Mouse (Mus musculus): ENCODE data around the gene Col9a1. TPM values are rescaled to one million over a fixed set of nuclear protein-coding genes. Genes with fewer than 3 reads are reported as not detected.
A peak's percentile ranks its signal among the peaks of the same experiment; 100 is the strongest.

Gene Col9a1
- not detected for total RNA-seq (2021)
- long read RNA-seq, experiment 1: 0 reads
- long read RNA-seq, experiment 2: 0 reads

DNA sequence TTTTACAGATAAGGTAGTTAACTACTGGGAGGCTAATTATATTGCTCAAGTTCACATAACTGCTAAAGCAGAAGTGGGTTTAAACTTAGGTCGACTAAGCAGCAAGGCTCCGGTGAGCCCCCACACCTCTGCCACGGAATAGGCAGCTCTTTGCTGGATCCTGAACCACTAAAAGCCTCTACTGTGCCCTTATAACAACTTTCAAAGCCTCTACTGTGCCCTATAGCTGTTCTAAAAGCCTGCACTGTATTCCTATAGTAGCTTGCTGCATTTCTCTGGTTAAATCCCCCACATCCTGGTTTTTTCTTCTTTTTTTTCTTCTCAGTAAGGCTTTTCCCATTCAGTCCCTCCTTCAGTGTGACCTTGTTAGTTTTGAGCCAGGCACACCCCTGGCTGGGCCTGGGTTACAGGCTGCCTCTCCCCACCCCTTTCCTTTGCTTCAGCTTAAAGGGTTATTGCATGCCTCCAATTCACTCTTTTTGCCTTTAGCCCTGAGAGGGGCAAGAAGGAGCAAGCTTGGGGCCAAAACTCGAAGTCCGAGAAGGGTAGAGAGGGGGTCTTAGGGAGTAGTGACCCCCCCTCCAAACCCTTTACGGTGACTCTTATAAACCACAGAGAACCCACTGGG lies at the start of gene Col9a1:
Gene Col9a1 (plus strand): TSS at position 387 of the 628 bp plus-strand sequence.
- no peak for DNase-seq

GRCm38 (mm10) chr1:24127866-24128265 lies 49.5 kb upstream of the Col9a1 start:
- DNase-seq: no peak

GRCm38 (mm10) chr1:24133853-24134252 lies 43.6 kb upstream of the Col9a1 start:
- no peak for DNase-seq

DNA sequence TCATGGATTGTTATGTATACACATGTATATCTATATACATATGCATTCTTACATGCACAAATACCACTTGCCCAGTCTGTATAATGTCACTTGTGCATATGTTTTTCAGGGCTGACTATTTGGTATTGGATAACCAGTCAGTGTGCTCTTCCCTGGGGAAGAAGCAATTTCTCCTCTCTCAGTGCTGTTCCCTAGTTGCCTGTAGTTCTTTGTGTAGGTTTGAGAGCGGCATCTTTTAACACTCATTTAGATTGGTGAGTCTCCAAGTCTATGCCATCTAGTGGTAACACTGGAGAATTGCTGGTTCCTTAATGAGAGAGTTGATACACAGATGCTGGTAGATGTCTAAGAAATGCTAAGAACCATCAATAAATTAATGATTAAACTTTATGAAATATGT lies 42.6 kb upstream of the Col9a1 start:
- DNase-seq: no peak

DNA sequence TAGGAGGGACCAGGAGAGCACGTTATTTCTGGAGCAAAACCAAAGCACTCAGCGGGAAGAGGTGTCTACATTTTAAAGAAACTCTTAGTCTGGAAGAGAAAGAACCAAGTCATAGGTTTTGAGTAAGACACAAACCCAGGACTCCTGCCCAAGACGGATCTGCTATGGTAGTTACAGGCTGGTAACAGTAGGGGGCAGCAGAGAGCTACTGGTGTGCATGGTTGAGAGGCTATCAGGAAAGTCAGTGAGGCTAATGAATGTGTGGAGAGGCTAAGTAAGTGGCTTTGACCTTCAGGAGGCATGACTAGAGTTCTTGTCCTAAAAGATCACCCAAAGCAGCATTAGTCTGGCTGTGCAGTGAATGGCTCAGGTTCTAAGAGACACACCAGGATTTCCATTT lies 40.3 kb upstream of the Col9a1 start:
- DNase-seq: peak; percentile 65 to 71

DNA sequence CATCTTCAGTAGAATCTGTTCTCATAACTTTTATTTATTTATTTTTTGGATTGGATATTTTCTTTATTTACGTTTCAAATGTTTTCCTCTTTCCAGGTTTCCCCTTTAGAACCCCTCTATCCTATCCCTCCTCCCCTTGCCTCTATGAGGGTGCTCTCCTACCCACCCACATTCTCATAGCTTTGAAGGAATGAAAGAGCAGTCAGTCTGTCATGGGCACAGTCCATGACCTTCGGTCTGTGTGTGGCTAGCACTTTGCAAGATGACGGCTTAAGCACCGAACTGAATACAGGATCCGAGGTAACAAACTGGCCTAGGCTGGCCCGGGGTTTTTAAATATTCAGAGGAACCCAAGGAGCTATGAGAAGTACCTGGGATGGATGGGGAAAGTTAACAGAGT lies 36.9 kb upstream of the Col9a1 start:
- no peak for DNase-seq

GRCm38 (mm10) chr1:24143504-24143903 lies 33.9 kb upstream of the Col9a1 start:
- no peak for DNase-seq

GRCm38 (mm10) chr1:24157751-24158150 lies 19.7 kb upstream of the Col9a1 start:
- DNase-seq: no peak

- DNase-seq: no peak
Observed at GRCm38 (mm10) chr1:24169410-24169809, 8.0 kb upstream of the Col9a1 start.

DNA sequence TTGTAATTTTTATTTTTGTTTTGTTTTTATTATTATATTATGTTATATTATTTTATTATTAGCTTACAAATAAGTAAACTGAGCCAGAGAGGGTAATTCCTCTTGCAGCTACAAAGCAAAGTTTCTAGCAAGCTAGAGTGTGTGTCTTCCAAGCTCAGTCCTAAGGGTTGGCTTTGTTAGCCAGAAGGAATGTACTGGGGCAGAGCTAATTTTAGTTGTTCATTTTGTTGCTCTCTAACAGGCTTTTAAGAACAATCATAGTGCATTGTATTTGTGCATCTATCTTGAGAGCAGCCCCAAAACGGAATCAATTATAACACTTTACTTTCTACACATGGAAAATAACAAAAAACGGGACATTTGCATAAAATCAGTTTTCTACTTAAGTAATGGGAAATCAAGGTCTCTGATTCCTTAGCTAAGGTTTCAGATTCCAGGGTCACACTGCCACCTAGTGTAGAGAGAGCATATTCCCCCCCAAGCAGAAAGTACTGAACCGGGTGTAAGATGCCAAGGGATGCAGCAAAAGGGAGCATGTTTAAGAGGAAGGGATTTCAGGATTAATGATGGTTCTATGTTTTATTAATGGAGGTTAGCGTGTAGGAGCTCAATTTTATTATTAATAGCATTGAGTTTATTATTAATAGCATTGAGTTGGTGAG lies 6.1 kb upstream of the Col9a1 start:
- peak; percentile 12 to 52 for DNase-seq

DNA sequence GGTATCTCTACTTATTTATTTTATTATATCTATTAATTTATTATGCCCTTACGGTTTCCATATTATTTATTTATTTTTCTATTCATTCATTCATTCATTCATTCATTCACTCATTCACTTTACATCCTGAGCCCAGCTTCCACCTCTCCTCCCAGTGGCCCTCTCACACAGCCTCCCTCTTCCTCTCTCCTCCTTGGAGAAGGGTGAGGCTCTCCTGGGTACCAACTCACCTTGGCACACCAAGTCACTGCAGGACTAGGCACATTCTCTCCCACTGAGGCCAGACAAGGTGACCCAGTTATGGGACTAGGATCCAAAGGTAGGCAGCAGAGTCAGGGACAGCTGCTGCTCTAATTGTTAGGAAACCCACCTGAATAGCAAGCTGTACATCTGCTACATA lies 5.5 kb upstream of the Col9a1 start:
- DNase-seq: no peak

DNA sequence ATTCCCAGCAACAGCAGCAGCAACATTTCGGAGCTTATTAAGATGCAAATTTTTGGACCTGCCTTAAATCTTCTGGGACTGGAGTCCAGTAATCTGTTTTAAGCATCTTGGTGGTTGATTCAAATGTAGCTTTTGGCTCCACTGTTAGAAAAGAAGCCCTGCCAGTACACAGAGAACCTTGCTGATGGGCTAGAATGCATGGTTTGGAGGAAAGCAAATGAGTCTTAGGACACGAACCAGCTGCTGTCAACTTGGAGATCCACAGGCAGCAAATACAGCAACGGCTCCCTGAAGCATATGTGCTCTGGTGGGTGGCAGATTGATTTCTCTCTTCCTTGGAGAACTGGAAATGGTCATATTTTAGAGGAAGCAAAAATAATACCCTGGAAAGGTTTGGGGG lies 4.8 kb upstream of the Col9a1 start:
- no peak for DNase-seq

GRCm38 (mm10) chr1:24175761-24176160 lies 1.6 kb upstream of the Col9a1 start:
- no peak for DNase-seq

GRCm38 (mm10) chr1:24179856-24180255 lies 2.4 kb downstream of the Col9a1 start:
- no peak for DNase-seq

DNA sequence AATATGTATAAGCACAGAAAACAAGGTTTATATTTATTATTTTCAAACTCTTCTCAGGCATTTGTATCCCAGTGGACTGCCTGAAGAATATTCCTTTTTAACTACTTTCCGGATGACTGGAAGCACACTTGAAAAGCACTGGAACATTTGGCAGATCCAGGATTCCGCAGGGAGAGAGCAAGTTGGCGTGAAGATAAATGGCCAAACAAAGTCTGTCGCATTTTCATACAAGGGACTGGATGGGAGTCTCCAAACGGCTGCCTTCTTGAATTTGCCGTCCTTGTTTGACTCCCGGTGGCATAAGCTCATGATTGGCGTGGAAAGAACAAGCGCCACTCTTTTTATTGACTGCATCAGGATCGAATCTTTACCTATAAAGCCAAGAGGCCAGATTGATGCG lies 7.6 kb downstream of the Col9a1 start:
- no peak for DNase-seq

- DNase-seq: peak; percentile 1 to 31
Observed at GRCm38 (mm10) chr1:24186964-24187363, 9.6 kb downstream of the Col9a1 start.

DNA sequence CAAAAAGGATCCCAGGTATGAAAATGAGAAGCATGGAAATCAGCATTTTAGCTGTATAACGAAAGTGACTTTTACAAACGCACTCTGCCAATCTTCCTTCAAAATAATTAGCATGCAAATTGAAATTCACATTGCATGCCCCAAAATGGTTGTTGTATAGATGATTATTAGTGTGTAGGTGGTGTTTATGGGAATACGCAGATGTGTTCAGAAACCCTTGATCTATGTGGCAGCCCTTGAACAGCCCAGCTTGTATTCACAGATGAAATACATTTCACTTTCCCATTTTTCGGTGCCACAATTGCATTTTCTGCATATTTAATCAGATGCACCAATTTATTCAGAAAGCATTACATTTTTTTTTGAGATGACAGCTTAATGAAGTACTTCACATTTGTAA lies 14.3 kb downstream of the Col9a1 start:
- no peak for DNase-seq

GRCm38 (mm10) chr1:24194111-24194510 lies 16.7 kb downstream of the Col9a1 start:
- peak in 1 of 2 experiments; percentile 0 for DNase-seq

DNA sequence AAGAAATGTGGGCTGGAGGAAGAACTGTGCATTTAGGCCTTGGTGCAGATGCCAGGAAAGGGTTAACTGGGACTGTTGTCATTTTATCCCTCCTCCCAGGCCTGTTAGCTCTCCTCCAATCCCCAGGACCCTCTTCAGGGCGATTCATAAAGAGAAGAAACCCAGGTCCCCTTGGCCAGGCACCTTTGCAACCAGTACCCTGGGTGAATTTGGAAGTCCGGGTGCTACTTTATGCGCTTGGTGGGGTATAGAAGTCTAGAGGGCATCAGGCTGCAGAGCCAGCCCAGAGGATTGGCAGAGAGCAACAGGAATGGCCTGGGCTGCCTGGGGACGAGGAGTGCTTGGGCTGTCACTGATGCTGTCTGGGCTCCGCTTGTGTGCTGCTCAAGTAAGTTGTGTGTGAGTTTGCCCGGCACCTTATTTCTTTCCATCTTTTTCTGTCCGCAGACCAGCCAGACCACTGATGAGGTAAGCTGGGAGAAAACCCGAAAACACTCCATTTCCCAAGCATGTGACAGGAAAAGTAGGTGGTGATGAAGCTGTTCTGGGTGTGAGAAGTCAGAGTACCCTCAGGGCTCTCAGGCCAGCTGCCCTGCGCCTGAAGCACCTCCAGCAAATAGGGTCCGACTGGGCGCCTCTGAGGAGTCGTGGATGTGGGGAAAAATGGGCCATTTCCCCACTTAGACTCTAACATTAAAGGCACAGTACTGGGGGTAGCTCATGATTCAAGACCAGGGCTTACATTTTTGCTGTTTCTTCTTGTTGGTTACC lies 17.8 kb downstream of the Col9a1 start:
- DNase-seq: no peak

DNA sequence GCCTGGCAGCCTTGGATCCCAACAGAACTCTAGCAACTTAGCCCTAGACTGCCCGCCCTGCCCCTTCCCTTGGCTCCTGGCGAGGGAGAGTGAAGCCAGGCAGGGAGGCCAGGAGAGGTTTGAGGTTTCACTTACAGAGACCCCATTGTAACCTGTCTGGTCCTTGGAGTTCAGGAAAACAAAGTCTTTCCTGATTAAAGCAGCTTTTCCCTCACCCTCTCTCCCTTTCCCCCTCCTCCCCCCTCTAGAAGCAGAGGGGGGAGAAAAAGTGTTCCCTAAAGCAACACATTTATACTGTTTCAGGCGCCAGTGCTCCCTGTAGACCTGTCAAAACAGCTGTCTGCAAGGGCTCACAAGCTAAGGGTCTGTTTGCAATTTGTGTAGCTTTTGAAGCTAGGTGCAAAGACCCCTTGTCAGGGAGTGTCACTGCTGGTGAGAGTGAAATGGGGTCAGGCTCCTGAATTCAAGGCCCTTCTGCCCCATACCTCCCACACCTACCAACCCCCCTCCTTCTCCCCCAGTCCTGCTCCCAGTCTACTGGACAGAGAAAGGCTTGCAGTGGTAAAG lies 18.6 kb downstream of the Col9a1 start:
- DNase-seq: no peak

GRCm38 (mm10) chr1:24211621-24212385 lies 34.4 kb downstream of the Col9a1 start:
- no peak for DNase-seq

GRCm38 (mm10) chr1:24219041-24219440 lies 41.6 kb downstream of the Col9a1 start:
- no peak for DNase-seq

Measured in adrenal gland, postnatal 36 days (tissue).